ENCODE assay signal across 14 mouse cellular contexts in genomic region chr10:95722203-95722611, GRCm38 (mm10). TPM values are rescaled to one million over a fixed set of nuclear protein-coding genes. Genes with fewer than 3 reads are reported as not detected.
DNase-seq lines count a peak whose midpoint lies in the region; ATAC-seq lines count a peak whose summit lies in the region.
"Had no signal": no experiment of that assay in that cellular context is flagged by ENCODE, and none has a peak within 500 bp of the region (broad histone marks: within the 10 kb centered on the region; RNA-seq: fewer than 3 reads in every experiment).

No protein-coding gene starts in this region.

- no peak overlapping the region for H3K9ac ChIP-seq in forebrain, embryonic 11.5 days (ENCODE audit: low read length)
- no peak overlapping the region for H3K9ac ChIP-seq in forebrain, embryonic 14.5 days (ENCODE audit: low read length)
- H3K9ac ChIP-seq: midbrain, embryonic 15.5 days had no signal

- no peak overlapping the region for H3K4me2 ChIP-seq in forebrain, embryonic 11.5 days (ENCODE audit: low read depth, low read length, severe bottlenecking)
- H3K4me2 ChIP-seq in forebrain, embryonic 14.5 days (ENCODE audit: low read length) = no peak overlapping the region
- H3K4me2 ChIP-seq: midbrain, embryonic 15.5 days had no signal

- 79% methylated on average over 10 of the region's 10 CpGs for WGBS in forebrain, embryonic 10.5 days
- 82% methylated on average over 10 of the region's 10 CpGs for WGBS in forebrain, embryonic 11.5 days
- 89% methylated on average over 10 of the region's 10 CpGs for WGBS in forebrain, embryonic 14.5 days

- no peak for ATAC-seq in forebrain, embryonic 11.5 days (replicated peaks; ENCODE audit: low FRiP score)
- no peak for ATAC-seq in forebrain, embryonic 14.5 days
- ATAC-seq: midbrain, embryonic 15.5 days had no signal

- H3K9me3 ChIP-seq in forebrain, embryonic 10.5 days = no peaks in the 10 kb centered on the region
- no peaks in the 10 kb centered on the region for H3K9me3 ChIP-seq in forebrain, embryonic 11.5 days (ENCODE audit: control insufficient read depth, low read length)
- no peaks in the 10 kb centered on the region for H3K9me3 ChIP-seq in megakaryocyte, embryonic 14.5 days
- no peaks in the 10 kb centered on the region for H3K9me3 ChIP-seq in forebrain, embryonic 14.5 days (replicated peaks; ENCODE audit: control insufficient read depth, low read length)
- H3K9me3 ChIP-seq: hindbrain, embryonic 10.5 days; midbrain, embryonic 15.5 days had no signal

- H3K36me3 ChIP-seq in forebrain, embryonic 10.5 days (replicated peaks) = no peaks in the 10 kb centered on the region
- H3K36me3 ChIP-seq in forebrain, embryonic 11.5 days (ENCODE audit: control insufficient read depth, insufficient read depth, low read length) = no peaks in the 10 kb centered on the region
- H3K36me3 ChIP-seq in megakaryocyte, embryonic 14.5 days (replicated peaks; ENCODE audit: low read length) = no peaks in the 10 kb centered on the region
- H3K36me3 ChIP-seq in forebrain, embryonic 14.5 days (ENCODE audit: control insufficient read depth, insufficient read depth, low read length) = no peaks in the 10 kb centered on the region
- H3K36me3 ChIP-seq: hindbrain, embryonic 10.5 days; midbrain, embryonic 15.5 days had no signal

- H3K4me1 ChIP-seq in forebrain, embryonic 10.5 days = peaks cover 19% of the 10 kb centered on the region
- no peaks in the 10 kb centered on the region for H3K4me1 ChIP-seq in forebrain, embryonic 11.5 days (replicated peaks; ENCODE audit: control insufficient read depth, insufficient read depth, low read length)
- H3K4me1 ChIP-seq in megakaryocyte, embryonic 14.5 days = peaks cover 14% of the 10 kb centered on the region
- no peaks in the 10 kb centered on the region for H3K4me1 ChIP-seq in forebrain, embryonic 14.5 days (ENCODE audit: control insufficient read depth, insufficient read depth, low read length)
- H3K4me1 ChIP-seq: midbrain, embryonic 15.5 days had no signal

- peak overlapping the region; percentile 40 for H3K27ac ChIP-seq in forebrain, embryonic 10.5 days
- H3K27ac ChIP-seq in forebrain, embryonic 11.5 days (ENCODE audit: low read depth, low read length) = no peak overlapping the region
- no peak overlapping the region for H3K27ac ChIP-seq in forebrain, embryonic 14.5 days (ENCODE audit: low read depth, low read length)
- H3K27ac ChIP-seq: hindbrain, embryonic 10.5 days; midbrain, embryonic 15.5 days had no signal

- no peak for DNase-seq in forebrain, embryonic 10.5 days (ENCODE audit: extremely low spot score, low spot score)
- DNase-seq in forebrain, embryonic 11.5 days (ENCODE audit: low spot score) = no peak
- DNase-seq in c-Kit-positive CD71-positive TER-119-positive erythroid progenitor cells, embryonic 14.5 days (ENCODE audit: low spot score) = peak; percentile 49
- peak; percentile 58 for DNase-seq in kidney, postnatal 10 days
- no peak for DNase-seq in right cerebral cortex, adult 18-20 months
- DNase-seq in forebrain, embryonic 14.5 days (ENCODE audit: low spot score) = no peak
- DNase-seq in cerebellum, adult 9-11 months = no peak
- DNase-seq: cerebellum, adult 11 months; layer of hippocampus, adult 9-11 months; lung, adult 2 months had no signal

- H3K27me3 ChIP-seq in forebrain, embryonic 10.5 days (ENCODE audit: poor library complexity, severe bottlenecking) = no peaks in the 10 kb centered on the region
- no peaks in the 10 kb centered on the region for H3K27me3 ChIP-seq in forebrain, embryonic 11.5 days (ENCODE audit: control insufficient read depth, insufficient read depth, low read length)
- H3K27me3 ChIP-seq in megakaryocyte, embryonic 14.5 days (replicated peaks) = no peaks in the 10 kb centered on the region
- no peaks in the 10 kb centered on the region for H3K27me3 ChIP-seq in forebrain, embryonic 14.5 days (replicated peaks; ENCODE audit: control insufficient read depth, insufficient read depth, low read length)
- H3K27me3 ChIP-seq: midbrain, embryonic 15.5 days had no signal

- H3K4me3 ChIP-seq in forebrain, embryonic 10.5 days = no peak overlapping the region
- no peak overlapping the region for H3K4me3 ChIP-seq in forebrain, embryonic 11.5 days (ENCODE audit: low read depth, low read length)
- peak overlapping the region; percentile 5 for H3K4me3 ChIP-seq in megakaryocyte, embryonic 14.5 days (replicated peaks)
- H3K4me3 ChIP-seq in forebrain, embryonic 14.5 days (ENCODE audit: low read depth, low read length) = no peak overlapping the region
- H3K4me3 ChIP-seq: hindbrain, embryonic 10.5 days; midbrain, embryonic 15.5 days had no signal

RNA-seq across cellular contexts. Expression of gene Anapc15-ps, which starts 49.0 kb away (rescaled TPM):
- not detected in 2 replicates for polyA plus RNA-seq in forebrain, embryonic 10.5 days (2016; fragmentation: Nextera tagmentation; extraction: Ambion mirVana)
- not detected in 2 replicates for polyA plus RNA-seq in forebrain, embryonic 11.5 days (2014; fragmentation: Nextera tagmentation; extraction: Ambion mirVana)
- polyA plus RNA-seq in megakaryocyte, embryonic 14.5 days (2012; ENCODE audit: insufficient read depth, low replicate concordance) = not detected in 2 replicates
- polyA plus RNA-seq in forebrain, embryonic 14.5 days (2014; fragmentation: Nextera tagmentation; extraction: Ambion mirVana) = not detected in 2 replicates
- polyA plus RNA-seq: hindbrain, embryonic 10.5 days; lung, adult 2 months; midbrain, embryonic 15.5 days; stomach, embryonic 16.5 days had no signal

Comparison
In these comparisons a context has a peak if more than half of its experiments do, and no peak if none do; other contexts are left out.
1. DNase-seq: peak in c-Kit-positive CD71-positive TER-119-positive erythroid progenitor cells, embryonic 14.5 days (single experiment) and kidney, postnatal 10 days (single experiment); none in forebrain, embryonic 10.5 days (single experiment), forebrain, embryonic 11.5 days (single experiment), right cerebral cortex, adult 18-20 months (single experiment), forebrain, embryonic 14.5 days (single experiment) and cerebellum, adult 9-11 months (single experiment).